Mouse (Mus musculus): ENCODE data around the gene Dcx. TPM values are rescaled to one million over a fixed set of nuclear protein-coding genes. Genes with fewer than 3 reads are reported as not detected.

The Dcx gene
- total and polyA plus RNA-seq, 2 experiments from 2014 or later: 120 to 178 TPM

DNA sequence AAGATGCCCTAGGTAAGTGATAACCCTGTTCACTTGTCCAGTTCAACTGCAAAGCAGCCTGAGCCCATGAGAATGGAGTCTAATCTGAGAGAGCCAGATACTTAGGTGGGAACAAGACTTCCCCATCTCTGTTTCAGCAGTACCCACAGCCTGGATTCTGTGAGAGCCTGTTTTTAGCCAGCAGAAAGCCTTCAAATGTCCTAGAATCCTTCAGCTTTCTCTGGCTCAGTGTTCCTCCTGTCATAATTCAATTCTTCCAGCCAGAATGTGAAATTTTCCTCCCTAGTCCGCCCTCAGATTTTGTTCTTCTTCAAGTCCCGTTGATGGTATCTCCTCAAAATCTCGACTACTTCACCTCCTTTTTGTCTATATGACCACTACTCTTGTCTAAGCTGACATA is 83.1 kb downstream of the Dcx start:
- Histone ChIP-seq H3K4me3 (ENCODE audit: low read length) (no peak overlapping the region), H3K4me1 (ENCODE audit: insufficient read depth, low read length) (no peaks in the 10 kb centered on the region), H3K9ac (replicated peaks; ENCODE audit: low read length) (no peak overlapping the region), H3K36me3 (ENCODE audit: insufficient read depth, low read length) (no peaks in the 10 kb centered on the region), H3K9me3 (ENCODE audit: low read length) (no peaks in the 10 kb centered on the region), H3K27ac (no peak overlapping the region), H3K4me2 (ENCODE audit: low read depth, low read length) (no peak overlapping the region), H3K27me3 (ENCODE audit: insufficient read depth, low read length) (no peaks in the 10 kb centered on the region)
- WGBS: 71% methylated on average over 3 of the region's 3 CpGs
- no peak for ATAC-seq
- no peak for DNase-seq (ENCODE audit: low spot score)
- no peak for TF ChIP-seq CTCF (IDR thresholded peaks at IDR 0.05; ENCODE audit: low read depth)

DNA sequence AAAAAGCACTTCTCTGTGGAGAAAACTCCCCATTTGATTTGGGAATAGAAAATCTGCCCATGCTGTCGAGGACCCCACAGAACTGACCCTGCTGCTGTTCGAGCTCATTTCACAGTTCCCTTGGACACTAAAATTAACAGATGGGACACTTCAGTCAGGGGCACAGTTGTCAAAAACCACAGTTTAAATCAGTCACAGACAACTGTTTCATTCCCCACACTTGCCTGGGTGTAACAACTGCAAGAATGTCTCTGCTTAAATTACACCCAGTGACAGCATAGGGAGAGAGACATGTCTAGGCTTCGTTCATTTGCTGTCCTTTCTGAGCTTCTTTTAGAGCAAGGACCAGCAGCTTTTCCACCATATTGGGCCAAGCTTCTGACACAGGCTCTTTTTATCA is 86.5 kb downstream of the Dcx start:
- no peak overlapping the region for H3K4me2 ChIP-seq (ENCODE audit: low read depth, low read length)
- no peaks in the 10 kb centered on the region for H3K27me3 ChIP-seq (ENCODE audit: insufficient read depth, low read length)
- no peak for TF ChIP-seq CTCF (IDR thresholded peaks at IDR 0.05; ENCODE audit: low read depth)
- no peak for DNase-seq (ENCODE audit: low spot score)
- H3K27ac ChIP-seq: no peak overlapping the region
- no peak for ATAC-seq
- no peak overlapping the region for H3K9ac ChIP-seq (replicated peaks; ENCODE audit: low read length)
- 75% methylated on average over 3 of the region's 3 CpGs for WGBS
- H3K9me3 ChIP-seq (ENCODE audit: low read length): no peaks in the 10 kb centered on the region
- no peaks in the 10 kb centered on the region for H3K4me1 ChIP-seq (ENCODE audit: insufficient read depth, low read length)
- no peak overlapping the region for H3K4me3 ChIP-seq (ENCODE audit: low read length)
- H3K36me3 ChIP-seq (ENCODE audit: insufficient read depth, low read length): no peaks in the 10 kb centered on the region

DNA sequence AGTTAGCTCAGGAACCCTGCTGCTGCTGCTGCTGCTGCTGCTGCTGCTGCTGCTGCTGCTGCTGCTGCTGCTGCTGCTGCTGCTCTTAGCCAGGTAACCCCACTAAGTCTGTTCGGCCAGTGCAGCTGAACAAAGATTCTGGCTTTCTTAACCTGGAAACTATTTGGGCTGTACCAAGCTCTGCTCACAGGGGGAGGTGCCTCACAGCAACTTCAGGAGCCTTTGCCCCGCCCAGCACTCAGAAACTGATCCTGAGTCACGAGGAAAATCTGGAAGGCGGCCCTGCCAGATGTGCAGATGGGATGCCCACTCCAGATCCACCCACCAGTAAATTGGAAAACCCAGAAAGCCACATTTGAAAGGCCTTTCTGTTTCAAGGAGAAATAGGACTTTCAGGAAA is 105.9 kb downstream of the Dcx start, which contains the start of gene Capn6:
TSS of gene Capn6 (minus strand) at position 203 of the 400 bp plus-strand sequence.
- ATAC-seq (no peak), DNase-seq (ENCODE audit: low spot score) (no peak)
- Histone ChIP-seq H3K4me2 (ENCODE audit: low read depth, low read length) (no peak within 1 kb of the TSS), H3K4me1 (ENCODE audit: insufficient read depth, low read length) (no peaks in the 10 kb centered on the region), H3K27me3 (ENCODE audit: insufficient read depth, low read length) (no peaks in the 10 kb centered on the region), H3K9me3 (ENCODE audit: low read length) (no peaks in the 10 kb centered on the region), H3K36me3 (ENCODE audit: insufficient read depth, low read length) (no peaks in the 10 kb centered on the region), H3K9ac (replicated peaks; ENCODE audit: low read length) (no peak within 1 kb of the TSS), H3K27ac (no peak within 1 kb of the TSS), H3K4me3 (ENCODE audit: low read length) (no peak within 1 kb of the TSS)
- 67% methylated on average over 4 of the region's 4 CpGs for WGBS
- no peak for TF ChIP-seq CTCF (IDR thresholded peaks at IDR 0.05; ENCODE audit: low read depth)

- H3K4me1 ChIP-seq (ENCODE audit: insufficient read depth, low read length): no peaks in the 10 kb centered on the region
- H3K27me3 ChIP-seq (ENCODE audit: insufficient read depth, low read length): no peaks in the 10 kb centered on the region
- H3K27ac ChIP-seq: no peak overlapping the region
- H3K4me3 ChIP-seq (ENCODE audit: low read length): no peak overlapping the region
- no peaks in the 10 kb centered on the region for H3K36me3 ChIP-seq (ENCODE audit: insufficient read depth, low read length)
- H3K4me2 ChIP-seq (ENCODE audit: low read depth, low read length): no peak overlapping the region
- no peak overlapping the region for H3K9ac ChIP-seq (replicated peaks; ENCODE audit: low read length)
- no peaks in the 10 kb centered on the region for H3K9me3 ChIP-seq (ENCODE audit: low read length)
- ATAC-seq (no peak), DNase-seq (ENCODE audit: low spot score) (no peak)
- TF ChIP-seq CTCF (IDR thresholded peaks at IDR 0.05; ENCODE audit: low read depth): no peak
- WGBS: 80% methylated on average over 4 of the region's 4 CpGs
These were observed 106.6 kb downstream of the Dcx start for GRCm38 (mm10) chrX:143826521-143826920.

DNA sequence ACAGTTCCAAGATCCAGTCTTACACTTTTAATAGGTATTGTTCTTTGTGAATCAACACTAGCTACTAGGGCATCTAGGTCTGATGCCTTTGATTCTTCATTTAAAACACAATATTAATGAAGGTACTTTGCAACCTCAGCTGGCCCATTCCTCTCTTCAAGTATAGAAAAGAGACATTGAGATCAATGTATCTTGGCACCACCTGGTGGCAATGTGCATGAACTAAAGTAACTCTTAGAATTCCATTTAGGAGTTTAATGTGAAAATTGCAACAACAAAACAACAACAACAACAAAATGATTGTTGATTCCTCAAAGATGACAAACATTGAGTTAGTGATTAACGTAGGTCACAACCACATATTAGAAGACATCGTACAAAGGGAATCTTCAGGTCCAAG is 114.2 kb downstream of the Dcx start:
- H3K27ac ChIP-seq: no peak overlapping the region
- TF ChIP-seq CTCF (IDR thresholded peaks at IDR 0.05; ENCODE audit: low read depth): peak; percentile 44
- H3K4me2 ChIP-seq (ENCODE audit: low read depth, low read length): no peak overlapping the region
- ATAC-seq (no peak), DNase-seq (ENCODE audit: low spot score) (peak; percentile 34)
- no peaks in the 10 kb centered on the region for H3K4me1 ChIP-seq (ENCODE audit: insufficient read depth, low read length)
- H3K4me3 ChIP-seq (ENCODE audit: low read length): no peak overlapping the region
- 95% methylated on average over 2 of the region's 2 CpGs for WGBS
- H3K9ac ChIP-seq (replicated peaks; ENCODE audit: low read length): no peak overlapping the region
- no peaks in the 10 kb centered on the region for H3K27me3 ChIP-seq (ENCODE audit: insufficient read depth, low read length)
- H3K36me3 ChIP-seq (ENCODE audit: insufficient read depth, low read length): no peaks in the 10 kb centered on the region
- H3K9me3 ChIP-seq (ENCODE audit: low read length): no peaks in the 10 kb centered on the region

GRCm38 (mm10) chrX:143815948-143816347 is 117.2 kb downstream of the Dcx start:
- TF ChIP-seq CTCF (IDR thresholded peaks at IDR 0.05; ENCODE audit: low read depth): no peak
- no peaks in the 10 kb centered on the region for H3K9me3 ChIP-seq (ENCODE audit: low read length)
- WGBS: 78% methylated on average over 1 of the region's 1 CpGs
- H3K9ac ChIP-seq (replicated peaks; ENCODE audit: low read length): no peak overlapping the region
- no peaks in the 10 kb centered on the region for H3K36me3 ChIP-seq (ENCODE audit: insufficient read depth, low read length)
- no peak overlapping the region for H3K4me2 ChIP-seq (ENCODE audit: low read depth, low read length)
- no peak overlapping the region for H3K27ac ChIP-seq
- ATAC-seq: no peak
- no peak for DNase-seq (ENCODE audit: low spot score)
- no peak overlapping the region for H3K4me3 ChIP-seq (ENCODE audit: low read length)
- H3K27me3 ChIP-seq (ENCODE audit: insufficient read depth, low read length): no peaks in the 10 kb centered on the region
- H3K4me1 ChIP-seq (ENCODE audit: insufficient read depth, low read length): no peaks in the 10 kb centered on the region

Small RNA genes lying within 50 kb of the gene (microRNA-seq; reads per million reads assigned to microRNA genes)
- gene Gm47298: 0 reads per million in 2 experiments

Other genes starting within 250 kb of the Dcx start
- 2.0 and 3.0 TPM in 2 replicates for gene Capn6, start 105.9 kb downstream of the Dcx start, total RNA-seq (2014; rRNA removed)
- gene Capn6, start 105.9 kb downstream of the Dcx start, polyA plus RNA-seq (2015; fragmentation: Nextera tagmentation; extraction: Ambion mirVana): 1.5 and 1.8 TPM in 2 replicates
- 0.26 and 0.29 TPM in 2 replicates for gene A730046J19Rik, start 220.4 kb upstream of the Dcx start, total RNA-seq (2014; rRNA removed)
- gene A730046J19Rik, start 220.4 kb upstream of the Dcx start, polyA plus RNA-seq (2015; fragmentation: Nextera tagmentation; extraction: Ambion mirVana): 0.58 and 0.79 TPM in 2 replicates

Measured in hindbrain, postnatal 0 days (tissue).